Mouse (Mus musculus) neural tube, embryonic 14.5 days (tissue): ENCODE results near the gene Dok5. TPM values are rescaled to one million over a fixed set of nuclear protein-coding genes. Genes with fewer than 3 reads are reported as not detected.
A peak's percentile ranks its signal among the peaks of the same experiment; 100 is the strongest.

ENCODE experiments used
- ATAC-seq: fragments of 200-750 bp; cut with Nextera tagmentation; 2 replicates; pipeline ENCODE4 v1.8.0; 2017; ENCODE audit warnings: low read depth, mild to moderate bottlenecking, moderate TSS enrichment, moderate library complexity
- H3K27ac ChIP-seq: fragments of 300-500 bp; sonication (generic); 2 replicates; pipeline ENCODE4 v1.5.1; 2014; ENCODE audit warnings: low read depth, mild to moderate bottlenecking, control low read depth, low read length, moderate library complexity, mixed read lengths
- H3K27me3 ChIP-seq: fragments of 300-500 bp; sonication (generic); 2 replicates; pipeline ENCODE4 v1.6.1; 2014; ENCODE audit warnings: low read length; ENCODE audit not compliant: control insufficient read depth, insufficient read depth
- H3K36me3 ChIP-seq: fragments of 300-500 bp; sonication (generic); 2 replicates; pipeline ENCODE4 v1.6.1; 2014; ENCODE audit warnings: low read length, mixed read lengths; ENCODE audit not compliant: control insufficient read depth, insufficient read depth
- H3K4me1 ChIP-seq: fragments of 300-500 bp; sonication (generic); 2 replicates; pipeline ENCODE4 v1.6.1; 2014; ENCODE audit warnings: low read length; ENCODE audit not compliant: control insufficient read depth, insufficient read depth
- H3K4me2 ChIP-seq: fragments of 300-500 bp; sonication (generic); 2 replicates; pipeline ENCODE4 v1.6.1; 2014; ENCODE audit warnings: mild to moderate bottlenecking, low read depth, low read length, control low read depth
- H3K4me3 ChIP-seq: fragments of 300-500 bp; sonication (generic); 2 replicates; pipeline ENCODE4 v1.5.1; 2014; ENCODE audit warnings: low read depth, low read length, control low read depth, mixed read lengths
- H3K9ac ChIP-seq: fragments of 300-500 bp; sonication (generic); replicated peaks from 2 replicates; pipeline ENCODE4 v1.6.1; 2014; ENCODE audit warnings: low read depth, mild to moderate bottlenecking, control low read depth, low read length, mixed read lengths
- H3K9me3 ChIP-seq: fragments of 300-500 bp; sonication (generic); 2 replicates; pipeline ENCODE4 v1.6.1; 2016; ENCODE audit warnings: low read length; ENCODE audit not compliant: control insufficient read depth
- WGBS: fragments of 180-500 bp; shearing (Covaris S2); extraction: QIAGEN DNeasy Blood & Tissue Kit; methylation state at CpG from one replicate; pipeline ENCODE4 v1.1.7; 2014; 5-methylcytosine and 5-hydroxymethylcytosine counted together
- polyA plus RNA-seq: library from polyadenylated mRNA; unstranded; fragments of >200 nt; fragmentation: Nextera tagmentation; extraction: Ambion mirVana; gene quantifications from 2 replicates; pipeline ENCODE4 v1.2.1, GENCODE M21; 2014

Gene Dok5
- polyA plus RNA-seq, 1 experiment from 2014 or later = 74.4 TPM

- no peak overlapping the region for H3K9ac ChIP-seq
- peaks cover 30% of the 10 kb centered on the region for H3K4me1 ChIP-seq
- H3K36me3 ChIP-seq = no peaks in the 10 kb centered on the region
- H3K4me3 ChIP-seq = no peak overlapping the region
- H3K27me3 ChIP-seq = no peaks in the 10 kb centered on the region
- 3% methylated on average over 19 of the region's 19 CpGs for WGBS
- H3K9me3 ChIP-seq = no peaks in the 10 kb centered on the region
- peak; percentile 70 for ATAC-seq
- H3K27ac ChIP-seq = peak overlapping the region; percentile 55
- peak overlapping the region; percentile 28; the same call in 1 of the 2 replicates for H3K4me2 ChIP-seq
Measured at GRCm38 (mm10) chr2:170772126-170772884, 40.7 kb downstream of the Dok5 start.

- Histone ChIP-seq H3K27ac (peak overlapping the region; percentile 55), H3K36me3 (no peaks in the 10 kb centered on the region), H3K4me3 (no peak overlapping the region), H3K4me2 (peak overlapping the region; percentile 28; the same call in 1 of the 2 replicates), H3K9me3 (no peaks in the 10 kb centered on the region), H3K4me1 (peaks cover 24% of the 10 kb centered on the region), H3K9ac (no peak overlapping the region), H3K27me3 (no peaks in the 10 kb centered on the region)
- 20% methylated on average over 8 of the region's 8 CpGs for WGBS
- no peak for ATAC-seq
Measured at GRCm38 (mm10) chr2:170772885-170773270, 41.3 kb downstream of the Dok5 start.

- ATAC-seq = no peak
- Histone ChIP-seq H3K27me3 (no peaks in the 10 kb centered on the region), H3K9me3 (no peaks in the 10 kb centered on the region), H3K9ac (no peak overlapping the region), H3K36me3 (no peaks in the 10 kb centered on the region), H3K4me2 (no peak overlapping the region), H3K27ac (no peak overlapping the region), H3K4me3 (no peak overlapping the region), H3K4me1 (peaks cover 26% of the 10 kb centered on the region)
- 74% methylated on average over 15 of the region's 15 CpGs for WGBS
Measured at GRCm38 (mm10) chr2:170775577-170775976, 44.0 kb downstream of the Dok5 start.

GRCm38 (mm10) chr2:170776107-170776506 is 44.5 kb downstream of the Dok5 start:
- no peak for ATAC-seq
- 91% methylated on average over 11 of the region's 11 CpGs for WGBS
- Histone ChIP-seq H3K9ac (no peak overlapping the region), H3K4me2 (no peak overlapping the region), H3K27ac (no peak overlapping the region), H3K36me3 (no peaks in the 10 kb centered on the region), H3K9me3 (no peaks in the 10 kb centered on the region), H3K4me3 (no peak overlapping the region), H3K4me1 (peaks cover 28% of the 10 kb centered on the region), H3K27me3 (no peaks in the 10 kb centered on the region)

GRCm38 (mm10) chr2:170777572-170777971 is 46.0 kb downstream of the Dok5 start:
- Histone ChIP-seq H3K9me3 (no peaks in the 10 kb centered on the region), H3K27ac (no peak overlapping the region), H3K4me2 (no peak overlapping the region), H3K36me3 (no peaks in the 10 kb centered on the region), H3K27me3 (no peaks in the 10 kb centered on the region), H3K4me3 (no peak overlapping the region), H3K4me1 (peaks cover 17% of the 10 kb centered on the region), H3K9ac (no peak overlapping the region)
- WGBS = 83% methylated on average over 6 of the region's 6 CpGs
- no peak for ATAC-seq

GRCm38 (mm10) chr2:170780010-170780750 is 48.6 kb downstream of the Dok5 start:
- Histone ChIP-seq H3K27me3 (no peaks in the 10 kb centered on the region), H3K36me3 (no peaks in the 10 kb centered on the region), H3K27ac (no peak overlapping the region), H3K9ac (no peak overlapping the region), H3K4me3 (no peak overlapping the region), H3K9me3 (no peaks in the 10 kb centered on the region), H3K4me1 (peaks cover 7% of the 10 kb centered on the region; the same call in 1 of the 2 replicates), H3K4me2 (no peak overlapping the region)
- WGBS = 83% methylated on average over 11 of the region's 11 CpGs
- ATAC-seq = no peak

- no peak overlapping the region for H3K27ac ChIP-seq
- no peak overlapping the region for H3K4me3 ChIP-seq
- no peaks in the 10 kb centered on the region for H3K4me1 ChIP-seq
- 96% methylated on average over 10 of the region's 10 CpGs for WGBS
- no peak overlapping the region for H3K9ac ChIP-seq
- H3K4me2 ChIP-seq = no peak overlapping the region
- ATAC-seq = no peak
- H3K27me3 ChIP-seq = no peaks in the 10 kb centered on the region
- no peaks in the 10 kb centered on the region for H3K9me3 ChIP-seq
- no peaks in the 10 kb centered on the region for H3K36me3 ChIP-seq
Measured at GRCm38 (mm10) chr2:170788101-170788500, 56.5 kb downstream of the Dok5 start.

- Histone ChIP-seq H3K9me3 (no peaks in the 10 kb centered on the region), H3K4me2 (no peak overlapping the region), H3K27me3 (no peaks in the 10 kb centered on the region), H3K9ac (no peak overlapping the region), H3K4me1 (no peaks in the 10 kb centered on the region), H3K36me3 (no peaks in the 10 kb centered on the region), H3K4me3 (no peak overlapping the region), H3K27ac (no peak overlapping the region)
- ATAC-seq = peak; percentile 72; the same call in 1 of the 2 replicates
- WGBS = 29% methylated on average over 8 of the region's 8 CpGs
Measured at GRCm38 (mm10) chr2:170791332-170792017, 59.9 kb downstream of the Dok5 start.

- H3K36me3 ChIP-seq = no peaks in the 10 kb centered on the region
- no peak for ATAC-seq
- H3K27ac ChIP-seq = no peak overlapping the region
- WGBS = 90% methylated on average over 3 of the region's 3 CpGs
- H3K9ac ChIP-seq = no peak overlapping the region
- no peak overlapping the region for H3K4me3 ChIP-seq
- no peaks in the 10 kb centered on the region for H3K9me3 ChIP-seq
- H3K4me1 ChIP-seq = no peaks in the 10 kb centered on the region
- H3K4me2 ChIP-seq = no peak overlapping the region
- H3K27me3 ChIP-seq = no peaks in the 10 kb centered on the region
Measured at GRCm38 (mm10) chr2:170795242-170795641, 63.6 kb downstream of the Dok5 start.
